Mouse (Mus musculus): ENCODE data around the gene Tat. TPM values are rescaled to one million over a fixed set of nuclear protein-coding genes. Genes with fewer than 3 reads are reported as not detected.
A peak's percentile ranks its signal among the peaks of the same experiment; 100 is the strongest.

Gene Tat
- polyA plus RNA-seq, 1 experiment from 2014 or later = 0.25 TPM

GRCm38 (mm10) chr8:109961693-109962367 is 28.4 kb upstream of the Tat start, which contains the start of gene Marveld3:
TSS of gene Marveld3 (minus strand) at chr8:109962203.
- 2% methylated on average over 50 of the region's 64 CpGs for whole genome bisulfite sequencing
- H3K27ac ChIP-seq (ENCODE audit: low read length) = peak within 1 kb of the TSS; percentile 72
- H3K4me1 ChIP-seq (ENCODE audit: insufficient read depth, low read depth, low read length) = no peaks in the 10 kb centered on the region
- TF ChIP-seq CTCF (IDR thresholded peaks at IDR 0.05) (peak; percentile 95), EP300 (IDR thresholded peaks at IDR 0.05) (no peak)
- peak within 1 kb of the TSS; percentile 51 for H3K9ac ChIP-seq (replicated peaks; ENCODE audit: low read depth)
- 0 out of 2 replicates have a peak, but pooled peaks cover 20% of the 10 kb centered on the region for H3K27me3 ChIP-seq (replicated peaks; ENCODE audit: insufficient read depth, low read length)
- DNase-seq (ENCODE audit: low spot score) = peak; percentile 85
- peak within 1 kb of the TSS; percentile 61 for H3K4me2 ChIP-seq (replicated peaks; ENCODE audit: low read depth, low read length)
- H3K9me3 ChIP-seq (ENCODE audit: low read length) = no peaks in the 10 kb centered on the region
- ATAC-seq = peak; percentile 81
- H3K36me3 ChIP-seq (ENCODE audit: insufficient read depth, low read length) = no peaks in the 10 kb centered on the region
- H3K4me3 ChIP-seq (ENCODE audit: low read depth, low read length) = peak within 1 kb of the TSS; percentile 50

GRCm38 (mm10) chr8:109962896-109963295 is 27.3 kb upstream of the Tat start:
- Histone ChIP-seq H3K36me3 (ENCODE audit: insufficient read depth, low read length) (no peaks in the 10 kb centered on the region), H3K4me2 (replicated peaks; ENCODE audit: low read depth, low read length) (no peak overlapping the region), H3K4me3 (ENCODE audit: low read depth, low read length) (no peak overlapping the region), H3K27me3 (replicated peaks; ENCODE audit: insufficient read depth, low read length) (0 out of 2 replicates have a peak, but pooled peaks cover 20% of the 10 kb centered on the region), H3K27ac (ENCODE audit: low read length) (no peak overlapping the region), H3K9me3 (ENCODE audit: low read length) (no peaks in the 10 kb centered on the region), H3K4me1 (ENCODE audit: insufficient read depth, low read depth, low read length) (no peaks in the 10 kb centered on the region), H3K9ac (replicated peaks; ENCODE audit: low read depth) (no peak overlapping the region)
- DNase-seq (ENCODE audit: low spot score) = no peak
- no peak for TF ChIP-seq CTCF (IDR thresholded peaks at IDR 0.05)
- no peak for TF ChIP-seq EP300 (IDR thresholded peaks at IDR 0.05)
- WGBS = 61% methylated on average over 9 of the region's 9 CpGs
- no peak for ATAC-seq

GRCm38 (mm10) chr8:109963421-109963820 is 26.8 kb upstream of the Tat start:
- H3K27me3 ChIP-seq (replicated peaks; ENCODE audit: insufficient read depth, low read length) = 0 out of 2 replicates have a peak, but pooled peaks cover 20% of the 10 kb centered on the region

DNA sequence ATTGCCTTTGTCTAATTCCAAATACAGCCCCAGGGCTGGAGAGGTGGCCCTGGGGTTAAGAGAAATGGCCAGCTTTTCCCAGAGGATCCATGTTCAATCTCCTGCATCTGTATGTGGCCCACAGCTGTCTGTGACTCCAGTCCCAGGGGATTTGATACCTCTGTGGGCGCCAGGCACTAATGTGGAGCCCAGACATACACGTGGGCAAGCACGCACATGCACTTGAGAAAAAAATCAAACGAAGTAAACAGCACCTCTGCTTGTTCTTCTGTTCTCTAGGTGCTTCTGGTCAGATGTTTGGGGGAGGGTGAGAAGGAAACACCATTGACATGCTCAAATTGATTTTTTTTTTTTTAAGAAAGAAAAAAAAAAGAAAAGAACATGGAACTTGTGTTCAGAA is 26.1 kb upstream of the Tat start:
- no peaks in the 10 kb centered on the region for H3K36me3 ChIP-seq (ENCODE audit: insufficient read depth, low read length)
- no peak overlapping the region for H3K4me3 ChIP-seq (ENCODE audit: low read depth, low read length)
- no peak overlapping the region for H3K4me2 ChIP-seq (replicated peaks; ENCODE audit: low read depth, low read length)
- 56% methylated on average over 4 of the region's 4 CpGs for WGBS
- ATAC-seq (no peak), DNase-seq (ENCODE audit: low spot score) (peak; percentile 3)
- no peaks in the 10 kb centered on the region for H3K4me1 ChIP-seq (ENCODE audit: insufficient read depth, low read depth, low read length)
- TF ChIP-seq EP300 (IDR thresholded peaks at IDR 0.05) = no peak
- no peak for TF ChIP-seq CTCF (IDR thresholded peaks at IDR 0.05)
- 0 out of 2 replicates have a peak, but pooled peaks cover 20% of the 10 kb centered on the region for H3K27me3 ChIP-seq (replicated peaks; ENCODE audit: insufficient read depth, low read length)
- H3K27ac ChIP-seq (ENCODE audit: low read length) = no peak overlapping the region
- no peak overlapping the region for H3K9ac ChIP-seq (replicated peaks; ENCODE audit: low read depth)
- H3K9me3 ChIP-seq (ENCODE audit: low read length) = no peaks in the 10 kb centered on the region

More at GRCm38 (mm10) chr8:109963421-109963820, 26.8 kb upstream of the Tat start:
- Histone ChIP-seq H3K27ac (ENCODE audit: low read length) (no peak overlapping the region), H3K4me1 (ENCODE audit: insufficient read depth, low read depth, low read length) (no peaks in the 10 kb centered on the region), H3K4me3 (ENCODE audit: low read depth, low read length) (no peak overlapping the region), H3K4me2 (replicated peaks; ENCODE audit: low read depth, low read length) (no peak overlapping the region), H3K36me3 (ENCODE audit: insufficient read depth, low read length) (no peaks in the 10 kb centered on the region), H3K9me3 (ENCODE audit: low read length) (no peaks in the 10 kb centered on the region), H3K9ac (replicated peaks; ENCODE audit: low read depth) (no peak overlapping the region)
- 50% methylated on average over 13 of the region's 13 CpGs for WGBS
- TF ChIP-seq EP300 (IDR thresholded peaks at IDR 0.05) (no peak), CTCF (IDR thresholded peaks at IDR 0.05) (no peak)
- DNase-seq (ENCODE audit: low spot score) (peak; percentile 16), ATAC-seq (no peak)

DNA sequence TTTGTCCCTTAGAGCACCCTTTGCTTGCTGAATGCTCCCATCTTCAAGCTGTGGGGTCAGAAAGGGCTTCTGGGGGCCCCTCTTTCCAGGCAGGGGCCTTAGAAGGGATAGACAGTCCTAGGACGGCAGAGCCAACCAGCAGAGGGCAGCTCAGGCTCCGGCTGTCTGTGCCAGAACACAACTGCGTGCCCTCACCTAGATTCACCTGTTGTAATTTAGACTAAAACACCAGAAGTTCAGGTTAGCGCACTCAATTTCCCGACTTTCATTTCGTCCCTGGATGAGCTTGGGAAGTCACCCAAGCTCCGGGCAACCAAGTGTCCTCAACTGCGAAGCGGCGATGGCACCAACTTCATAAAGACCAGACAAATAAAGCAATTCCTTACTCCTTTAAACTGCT is 21.4 kb upstream of the Tat start:
- TF ChIP-seq EP300 (IDR thresholded peaks at IDR 0.05) (no peak), CTCF (IDR thresholded peaks at IDR 0.05) (peak; percentile 21; the same call in 1 of the 2 replicates)
- Histone ChIP-seq H3K4me1 (ENCODE audit: insufficient read depth, low read depth, low read length) (no peaks in the 10 kb centered on the region), H3K4me2 (replicated peaks; ENCODE audit: low read depth, low read length) (no peak overlapping the region), H3K27me3 (replicated peaks; ENCODE audit: insufficient read depth, low read length) (no peaks in the 10 kb centered on the region), H3K9ac (replicated peaks; ENCODE audit: low read depth) (no peak overlapping the region), H3K9me3 (ENCODE audit: low read length) (no peaks in the 10 kb centered on the region), H3K4me3 (ENCODE audit: low read depth, low read length) (no peak overlapping the region), H3K36me3 (ENCODE audit: insufficient read depth, low read length) (no peaks in the 10 kb centered on the region), H3K27ac (ENCODE audit: low read length) (no peak overlapping the region)
- WGBS = 60% methylated on average over 10 of the region's 10 CpGs
- ATAC-seq (no peak), DNase-seq (ENCODE audit: low spot score) (no peak)

GRCm38 (mm10) chr8:109970323-109970722 is 19.9 kb upstream of the Tat start:
- H3K27me3 ChIP-seq (replicated peaks; ENCODE audit: insufficient read depth, low read length) = no peaks in the 10 kb centered on the region
- no peak overlapping the region for H3K4me2 ChIP-seq (replicated peaks; ENCODE audit: low read depth, low read length)
- DNase-seq (ENCODE audit: low spot score) = peak; percentile 89
- WGBS = 4% methylated on average over 9 of the region's 9 CpGs
- no peak overlapping the region for H3K27ac ChIP-seq (ENCODE audit: low read length)
- no peak for TF ChIP-seq EP300 (IDR thresholded peaks at IDR 0.05)
- TF ChIP-seq CTCF (IDR thresholded peaks at IDR 0.05) = peak; percentile 85
- H3K9ac ChIP-seq (replicated peaks; ENCODE audit: low read depth) = no peak overlapping the region
- no peak overlapping the region for H3K4me3 ChIP-seq (ENCODE audit: low read depth, low read length)
- no peaks in the 10 kb centered on the region for H3K36me3 ChIP-seq (ENCODE audit: insufficient read depth, low read length)
- H3K4me1 ChIP-seq (ENCODE audit: insufficient read depth, low read depth, low read length) = no peaks in the 10 kb centered on the region
- peak; percentile 43 for ATAC-seq
- no peaks in the 10 kb centered on the region for H3K9me3 ChIP-seq (ENCODE audit: low read length)
